Mouse (Mus musculus) bone marrow macrophage, adult 2 months (primary cell): ENCODE measurements around the gene Hsf5. TPM values are rescaled to one million over a fixed set of nuclear protein-coding genes. Genes with fewer than 3 reads are reported as not detected.

Source experiments
- H3K27ac ChIP-seq: 2 replicates; pipeline ENCODE4 v1.5.1; 2012; ENCODE audit warnings: low read depth, low read length; ENCODE audit not compliant: insufficient read depth
- H3K4me1 ChIP-seq: 2 replicates; pipeline ENCODE4 v1.6.1; 2012; ENCODE audit warnings: low read length; ENCODE audit not compliant: control insufficient read depth, insufficient read depth
- H3K4me3 ChIP-seq: 2 replicates; pipeline ENCODE4 v1.5.1; 2012; ENCODE audit warnings: mild to moderate bottlenecking, low read length, moderate library complexity; ENCODE audit not compliant: insufficient read depth
- CTCF ChIP-seq: IDR thresholded peaks from 2 replicates; pipeline ENCODE4 v1.5.1; 2012; ENCODE audit warnings: low read depth, mild to moderate bottlenecking, low read length, moderate library complexity
- POLR2A ChIP-seq: IDR thresholded peaks from 2 replicates; pipeline ENCODE4 v1.6.1; 2012; ENCODE audit warnings: mild to moderate bottlenecking, low read depth, low read length, borderline replicate concordance
- polyA plus RNA-seq: library from polyadenylated mRNA; stranded (reverse); fragments of >200 nt; gene quantifications from 2 replicates; pipeline ENCODE4 v1.2.4, GENCODE M21; 2012; ENCODE audit not compliant: missing spikeins, insufficient read depth, insufficient read length

The Hsf5 gene
- polyA plus RNA-seq, 1 experiment, result not detected

- TF ChIP-seq POLR2A, result no peak
- TF ChIP-seq CTCF, result no peak
- H3K27ac ChIP-seq, result no peak overlapping the region
- H3K4me3 ChIP-seq, result no peak overlapping the region
- no peaks in the 10 kb centered on the region; the same call in 1 of the 2 replicates for H3K4me1 ChIP-seq
Observed at GRCm38 (mm10) chr11:87682838-87683571, 66.0 kb downstream of the Hsf5 start.

- Histone ChIP-seq H3K4me3 (no peak overlapping the region), H3K4me1 (peaks cover 9% of the 10 kb centered on the region), H3K27ac (no peak overlapping the region)
- TF ChIP-seq CTCF, result no peak
- TF ChIP-seq POLR2A, result no peak
Observed at GRCm38 (mm10) chr11:87686407-87686806, 69.4 kb downstream of the Hsf5 start.

GRCm38 (mm10) chr11:87687246-87688225 lies 70.6 kb downstream of the Hsf5 start:
- TF ChIP-seq CTCF (no peak), POLR2A (no peak)
- peaks cover 9% of the 10 kb centered on the region for H3K4me1 ChIP-seq

GRCm38 (mm10) chr11:87688478-87689203 lies 71.7 kb downstream of the Hsf5 start:
- Histone ChIP-seq H3K4me1 (peaks cover 9% of the 10 kb centered on the region), H3K27ac (no peak overlapping the region), H3K4me3 (no peak overlapping the region)
- TF ChIP-seq POLR2A, result no peak
- TF ChIP-seq CTCF, result no peak

More at GRCm38 (mm10) chr11:87687246-87688225, 70.6 kb downstream of the Hsf5 start:
- no peak overlapping the region for H3K27ac ChIP-seq
- no peak overlapping the region for H3K4me3 ChIP-seq

- Histone ChIP-seq H3K4me3 (no peak overlapping the region), H3K4me1 (peaks cover 9% of the 10 kb centered on the region), H3K27ac (no peak overlapping the region)
- TF ChIP-seq POLR2A (no peak), CTCF (no peak)
Observed at GRCm38 (mm10) chr11:87689402-87689808, 72.4 kb downstream of the Hsf5 start.

- TF ChIP-seq POLR2A (no peak), CTCF (no peak)
- no peak overlapping the region for H3K27ac ChIP-seq
- H3K4me1 ChIP-seq, result peaks cover 9% of the 10 kb centered on the region
- no peak overlapping the region for H3K4me3 ChIP-seq
Observed at GRCm38 (mm10) chr11:87690054-87690740, 73.2 kb downstream of the Hsf5 start.

GRCm38 (mm10) chr11:87697131-87697682 lies 80.2 kb downstream of the Hsf5 start:
- H3K4me3 ChIP-seq, result no peak overlapping the region
- H3K4me1 ChIP-seq, result no peaks in the 10 kb centered on the region
- TF ChIP-seq POLR2A (no peak), CTCF (no peak)
- H3K27ac ChIP-seq, result no peak overlapping the region

- no peaks in the 10 kb centered on the region for H3K4me1 ChIP-seq
- no peak for TF ChIP-seq CTCF
- no peak for TF ChIP-seq POLR2A
Observed at GRCm38 (mm10) chr11:87698126-87698525, 81.2 kb downstream of the Hsf5 start.

GRCm38 (mm10) chr11:87701108-87701507 lies 84.1 kb downstream of the Hsf5 start:
- no peak overlapping the region for H3K4me3 ChIP-seq
- no peak overlapping the region for H3K27ac ChIP-seq
- no peaks in the 10 kb centered on the region for H3K4me1 ChIP-seq
- TF ChIP-seq CTCF, result no peak

More at GRCm38 (mm10) chr11:87698126-87698525, 81.2 kb downstream of the Hsf5 start:
- H3K27ac ChIP-seq, result no peak overlapping the region
- no peak overlapping the region for H3K4me3 ChIP-seq
